Mouse (Mus musculus): ENCODE measurements around the gene Epb41l5.

The Epb41l5 gene

GRCm38 (mm10) chr1:119596954-119597480 lies 51.8 kb downstream of the Epb41l5 start:
- no peak for DNase-seq

GRCm38 (mm10) chr1:119590041-119590440 lies 58.8 kb downstream of the Epb41l5 start:
- no peak for DNase-seq

- no peak for DNase-seq
Observed at GRCm38 (mm10) chr1:119584974-119585373, 63.8 kb downstream of the Epb41l5 start.

GRCm38 (mm10) chr1:119570134-119570533 lies 78.7 kb downstream of the Epb41l5 start:
- DNase-seq = no peak

GRCm38 (mm10) chr1:119565531-119565930 lies 83.3 kb downstream of the Epb41l5 start:
- DNase-seq = no peak

- no peak for DNase-seq
Observed at GRCm38 (mm10) chr1:119557641-119558395, 91.0 kb downstream of the Epb41l5 start.

- no peak for DNase-seq
Observed at GRCm38 (mm10) chr1:119555651-119556050, 93.1 kb downstream of the Epb41l5 start.

GRCm38 (mm10) chr1:119551651-119552050 lies 97.1 kb downstream of the Epb41l5 start:
- no peak for DNase-seq

GRCm38 (mm10) chr1:119550064-119550463 lies 98.7 kb downstream of the Epb41l5 start:
- no peak for DNase-seq

GRCm38 (mm10) chr1:119549327-119549689 lies 99.5 kb downstream of the Epb41l5 start:
- no peak for DNase-seq

GRCm38 (mm10) chr1:119548668-119549326 lies 100.0 kb downstream of the Epb41l5 start:
- peak; percentile 58 to 63 for DNase-seq

- DNase-seq = no peak
Observed at GRCm38 (mm10) chr1:119546490-119546889, 102.3 kb downstream of the Epb41l5 start.

GRCm38 (mm10) chr1:119545671-119546070 lies 103.1 kb downstream of the Epb41l5 start:
- DNase-seq = no peak

GRCm38 (mm10) chr1:119545164-119545563 lies 103.6 kb downstream of the Epb41l5 start:
- DNase-seq = no peak

GRCm38 (mm10) chr1:119544611-119545155 lies 104.1 kb downstream of the Epb41l5 start:
- DNase-seq = no peak

- DNase-seq = no peak
Observed at GRCm38 (mm10) chr1:119543316-119543715, 105.5 kb downstream of the Epb41l5 start.

GRCm38 (mm10) chr1:119541570-119541969 lies 107.2 kb downstream of the Epb41l5 start:
- no peak for DNase-seq

- no peak for DNase-seq
Observed at GRCm38 (mm10) chr1:119540836-119541557, 107.8 kb downstream of the Epb41l5 start.

- DNase-seq = no peak
Observed at GRCm38 (mm10) chr1:119539252-119539651, 109.5 kb downstream of the Epb41l5 start.

GRCm38 (mm10) chr1:119537651-119538050 lies 111.1 kb downstream of the Epb41l5 start:
- DNase-seq = no peak

- no peak for DNase-seq
Observed at GRCm38 (mm10) chr1:119536122-119536521, 112.7 kb downstream of the Epb41l5 start.

- DNase-seq = no peak
Observed at GRCm38 (mm10) chr1:119534341-119534740, 114.5 kb downstream of the Epb41l5 start.

All from thymus, postnatal 36 days (tissue).